Mouse (Mus musculus) layer of hippocampus, postnatal 14 days (tissue): ENCODE data around the gene C1galt1. TPM values are rescaled to one million over a fixed set of nuclear protein-coding genes. Genes with fewer than 3 reads are reported as not detected.
A peak's percentile ranks its signal among the peaks of the same experiment; 100 is the strongest.

Experiments
- DNase-seq, 2 experiments: peaks; one replicate each; pipeline ENCODE4 v3.0.0; 2021 to 2022; ENCODE audit warnings: low spot score in 2 of 2, mixed read lengths in 1 of 2
- total RNA-seq, 2 experiments: library from RNA; stranded (reverse); gene quantifications; 2 replicates each; pipeline ENCODE4 v1.2.3; 2021

C1galt1 gene
- total RNA-seq, 2 experiments from 2014 or later = 11.9 to 12.1 TPM

DNA sequence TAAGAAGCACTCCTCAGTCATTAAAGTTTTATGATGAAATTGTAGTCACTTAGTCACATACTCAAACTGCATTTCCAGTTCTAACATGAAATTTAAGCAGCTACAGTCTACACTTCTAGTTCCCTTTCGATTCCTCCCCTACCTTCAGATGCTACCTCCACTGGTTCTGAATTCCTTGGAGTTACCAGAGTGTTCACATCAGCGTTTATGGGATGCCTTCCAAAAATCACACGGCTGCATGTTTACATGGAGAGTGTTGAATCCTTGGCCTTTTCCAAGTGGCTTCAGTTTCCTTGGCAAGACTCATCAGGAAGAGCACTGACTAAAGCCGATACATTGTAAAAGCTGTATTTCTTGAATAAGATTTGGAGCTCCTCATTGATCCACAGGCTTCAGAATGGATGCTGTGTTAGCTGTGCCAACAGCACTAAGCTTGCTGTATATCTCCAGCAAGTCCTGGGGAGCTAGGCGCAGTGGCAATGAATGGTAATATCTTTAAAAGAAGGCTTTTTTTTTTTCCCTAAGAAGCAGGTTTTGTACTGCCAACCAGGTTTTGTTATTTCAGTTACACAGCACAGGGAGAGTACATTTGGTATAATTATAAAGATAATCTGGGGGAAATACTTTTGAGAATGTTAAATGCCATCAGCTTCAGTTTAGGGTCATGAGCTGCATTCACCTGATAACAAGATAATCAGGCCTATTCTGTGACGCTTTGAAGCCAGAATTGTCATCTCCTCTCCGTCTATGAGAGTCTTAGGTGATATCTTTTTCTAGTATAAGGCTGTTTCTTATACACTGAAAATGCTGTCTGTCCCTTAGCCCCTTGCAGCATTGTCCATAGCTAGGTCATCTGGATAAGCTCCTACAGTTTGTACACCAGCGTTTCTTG lies 13.0 kb downstream of the C1galt1 start:
- DNase-seq = no peak

DNA sequence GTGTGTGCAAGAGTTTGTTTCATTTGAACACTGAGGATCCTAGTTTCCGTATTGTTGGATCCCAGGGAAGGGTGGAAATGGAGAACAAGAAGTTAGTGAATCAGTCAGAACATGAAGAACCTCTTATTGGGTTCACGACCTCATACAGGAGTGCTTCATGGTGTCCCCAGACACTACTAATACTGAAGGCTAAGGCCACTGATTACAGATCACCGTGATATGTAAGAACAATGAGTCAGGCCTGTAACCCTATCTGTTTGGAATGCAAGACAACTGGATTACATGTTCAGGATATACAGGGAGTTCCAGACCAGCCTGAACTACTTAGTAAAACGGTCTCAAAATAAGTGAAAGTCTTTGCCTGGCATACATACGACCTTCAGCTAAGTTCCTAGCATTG lies 13.9 kb downstream of the C1galt1 start:
- no peak for DNase-seq

DNA sequence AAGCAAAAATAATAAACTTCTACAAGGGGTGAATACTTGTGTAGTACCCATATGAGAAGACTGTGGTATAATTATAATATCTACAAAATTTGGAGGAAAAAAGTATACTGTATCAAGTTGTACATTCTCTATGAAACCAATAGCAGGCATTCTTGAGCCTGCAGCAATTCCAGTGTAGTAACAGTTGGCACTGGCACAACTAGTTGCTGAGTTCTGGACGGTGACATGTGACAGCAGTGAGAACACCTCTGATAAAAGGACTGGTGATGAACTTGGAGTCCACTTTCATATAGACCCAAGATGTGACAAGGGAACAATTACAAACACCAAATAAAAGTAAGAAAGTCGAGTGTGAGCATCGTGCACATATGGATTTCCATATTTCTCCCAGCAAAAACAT lies 14.5 kb downstream of the C1galt1 start:
- no peak for DNase-seq

DNA sequence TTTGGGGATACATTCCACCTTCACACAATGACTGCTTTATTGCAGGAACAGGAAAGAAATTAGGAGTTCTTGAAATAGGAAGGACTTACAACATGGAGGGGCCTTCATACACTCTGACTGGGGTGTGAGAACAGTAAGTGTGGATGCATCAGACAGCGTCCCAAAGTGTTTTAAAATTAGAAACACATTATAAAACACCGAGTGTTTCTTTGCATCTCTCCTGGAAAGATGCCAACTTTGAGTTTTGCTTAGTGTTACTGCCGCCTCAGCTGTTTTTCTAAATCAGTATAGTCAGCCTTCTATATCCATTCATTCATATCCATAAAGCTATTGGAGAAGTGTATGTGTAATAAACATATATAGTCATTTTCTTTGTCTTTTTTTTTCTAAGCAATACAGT lies 16.4 kb downstream of the C1galt1 start:
- DNase-seq = no peak

DNA sequence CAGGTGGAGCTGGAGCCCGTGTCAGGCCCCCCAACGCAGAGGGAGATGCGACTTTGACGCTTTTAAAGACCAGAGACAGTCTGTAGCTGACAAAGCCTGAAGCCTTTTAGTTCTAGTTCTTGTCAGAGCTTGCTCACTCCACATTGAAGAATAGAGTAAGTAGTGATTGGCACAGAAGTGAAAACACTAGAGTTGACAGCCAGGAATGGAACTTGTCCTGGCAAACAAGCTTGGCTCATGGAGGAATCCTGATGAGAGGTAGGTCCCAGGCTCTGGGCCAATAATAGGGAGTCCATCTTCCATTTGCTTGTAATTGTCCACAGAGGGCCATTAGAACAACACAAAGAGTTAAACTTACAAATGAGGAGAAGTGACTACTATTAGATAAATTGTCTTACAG lies 18.7 kb downstream of the C1galt1 start:
- DNase-seq = no peak

DNA sequence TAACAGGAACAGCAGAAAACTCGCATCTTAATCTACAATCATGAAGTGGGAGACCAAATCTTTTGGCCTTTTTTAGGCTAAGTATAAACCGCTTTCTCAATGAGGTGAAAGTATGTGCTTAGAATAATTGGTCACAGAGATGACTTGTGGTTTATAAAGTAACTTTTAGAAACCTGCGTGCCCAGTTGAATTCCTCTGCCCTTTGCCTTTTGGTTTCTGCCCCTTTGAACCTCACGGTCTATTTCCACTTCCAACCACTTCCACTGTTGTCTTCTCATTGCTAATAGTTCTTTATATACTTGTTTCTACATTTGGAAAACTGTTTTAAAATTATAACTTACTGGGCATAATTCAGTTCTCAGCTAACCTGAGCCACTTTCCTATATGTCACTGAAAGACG lies 32.2 kb downstream of the C1galt1 start:
- DNase-seq = no peak

DNA sequence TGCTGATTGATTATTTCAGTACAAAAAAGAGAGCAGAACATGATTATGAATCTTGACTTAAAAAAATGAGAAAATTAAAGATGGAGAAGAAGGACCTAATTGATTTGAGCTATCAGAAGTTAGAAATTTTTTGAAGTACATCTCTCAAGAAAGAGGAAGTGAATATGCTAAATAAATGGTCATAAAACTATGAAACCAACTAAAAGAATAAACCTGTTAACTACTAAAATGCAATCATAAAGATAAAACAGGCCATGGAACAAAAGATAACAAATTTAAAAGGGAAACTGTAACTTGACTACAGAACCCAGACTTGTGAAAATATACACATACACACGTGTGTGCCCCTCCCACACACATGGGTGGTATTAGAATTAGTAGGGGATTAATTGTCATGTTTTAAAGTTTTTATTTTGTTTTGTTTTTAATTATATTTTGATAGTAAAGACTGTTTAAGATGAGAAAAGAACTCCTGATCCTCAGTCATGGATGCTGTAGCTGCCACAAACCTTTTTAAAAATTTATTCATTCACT lies 37.0 kb downstream of the C1galt1 start:
- no peak for DNase-seq

DNA sequence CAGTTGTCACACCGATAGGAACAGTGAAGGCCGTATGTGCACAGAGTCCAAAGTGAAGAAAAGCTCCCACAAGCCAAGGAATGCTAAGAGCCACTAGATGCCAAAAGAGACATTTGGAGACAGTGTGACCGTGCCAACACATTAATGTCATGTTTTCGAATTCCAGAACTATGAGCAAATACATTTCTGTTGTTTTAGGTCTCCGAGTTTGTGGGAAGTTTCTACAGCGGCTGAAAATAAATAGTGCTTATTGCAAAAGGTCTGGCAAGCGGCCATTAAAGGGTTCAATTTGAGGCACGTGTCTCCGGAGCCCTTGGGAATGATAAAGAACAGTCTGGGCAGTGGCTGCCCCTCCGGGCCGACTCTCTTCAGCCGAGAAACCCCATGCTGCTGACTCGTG lies 37.9 kb downstream of the C1galt1 start:
- DNase-seq = no peak

DNA sequence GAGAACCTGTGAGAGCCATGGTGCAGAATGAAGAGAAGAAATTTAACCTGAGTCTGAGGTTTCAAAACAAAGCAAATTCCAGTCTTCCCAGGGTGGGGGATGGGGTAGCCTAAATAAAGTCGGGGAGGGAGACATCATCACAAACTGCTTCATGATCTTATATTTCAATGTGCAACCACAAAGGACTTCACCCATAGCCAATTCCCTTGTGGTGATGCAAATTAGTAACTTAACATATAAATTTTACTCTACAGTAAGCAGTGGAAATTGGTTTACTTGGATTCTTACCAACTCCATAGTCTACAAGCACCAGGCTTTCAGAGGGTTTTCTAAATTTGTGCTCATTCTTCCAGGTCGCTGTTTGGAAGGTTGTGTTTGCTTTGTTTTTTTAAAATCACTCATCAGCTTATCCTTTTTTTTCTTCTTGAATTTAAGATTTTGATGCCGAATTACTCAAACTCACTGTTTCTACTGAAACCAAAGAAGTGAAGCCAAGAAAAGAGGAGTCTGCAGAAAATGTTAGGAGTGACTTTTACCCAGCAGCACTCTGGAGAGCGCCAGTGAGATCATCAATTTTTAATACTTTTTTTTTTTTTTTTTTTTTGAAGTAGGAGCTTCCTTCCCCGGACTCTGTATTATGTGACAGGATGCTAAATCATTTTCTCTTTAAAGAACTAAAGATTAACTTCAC lies 41.5 kb downstream of the C1galt1 start:
- no peak for DNase-seq

DNA sequence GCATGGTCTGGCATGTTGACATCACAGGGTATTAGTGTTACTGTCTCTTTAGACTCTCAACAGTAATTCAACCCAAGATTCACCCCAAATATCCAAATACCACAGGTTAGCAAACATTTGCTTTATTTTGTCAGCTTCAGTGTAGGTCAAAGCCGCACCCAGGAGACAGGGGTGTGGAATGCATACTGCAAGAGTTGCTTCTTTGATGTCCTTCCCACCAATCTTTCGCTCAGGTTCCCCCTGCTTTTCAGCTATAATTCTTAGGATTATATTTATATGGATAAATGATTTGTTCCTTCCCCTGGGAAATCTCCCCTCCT lies 42.0 kb downstream of the C1galt1 start:
- no peak for DNase-seq

DNA sequence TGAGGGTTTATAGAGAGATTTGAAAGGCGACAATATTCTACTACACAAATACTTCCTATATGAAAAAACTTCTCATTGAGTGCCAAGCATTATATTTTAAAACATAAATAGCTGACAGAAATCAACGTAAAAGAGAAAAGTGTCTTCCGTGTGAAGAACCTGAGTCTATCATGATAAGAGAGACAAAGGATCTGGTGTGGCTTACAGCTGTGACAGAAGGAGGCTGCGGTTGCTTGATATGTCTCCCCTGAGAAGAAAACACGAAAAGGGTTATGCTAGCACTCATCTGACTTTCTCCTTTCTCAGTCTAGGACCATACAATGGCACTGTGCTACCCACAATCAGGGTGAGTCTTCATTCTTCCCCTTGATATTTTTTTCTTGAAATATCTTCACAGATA lies 51.7 kb downstream of the C1galt1 start:
- no peak for DNase-seq

DNA sequence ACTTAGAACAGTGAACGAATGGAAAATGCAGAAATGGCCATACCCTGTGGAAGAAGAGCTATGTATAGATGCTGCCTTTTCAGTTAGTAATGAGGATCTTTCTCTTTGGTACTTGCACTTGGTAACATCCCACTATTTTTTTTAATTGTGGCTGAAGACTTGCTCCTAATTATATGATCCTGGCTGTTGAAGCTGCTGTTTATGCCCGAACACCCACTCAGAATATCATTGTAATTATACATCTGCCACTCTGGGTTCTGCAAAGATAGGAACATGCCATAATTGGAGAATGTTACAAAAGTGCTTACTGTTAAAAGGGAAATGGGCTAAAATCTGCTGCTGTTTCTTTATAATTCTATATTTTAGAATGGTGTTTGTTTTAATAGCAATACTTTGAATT lies 67.4 kb downstream of the C1galt1 start:
- DNase-seq = peak in 1 of 2 experiments; percentile 34

Other genes with a start within 250 kb of the C1galt1 start
- 100 to 1,000 TPM in 1 of 2 experiments, 10 to 100 TPM in 1; 97.4 to 100 TPM for gene Asns, start 151.6 kb upstream of the C1galt1 start, total RNA-seq